Mouse (Mus musculus) midbrain, embryonic 11.5 days (tissue): ENCODE measurements at regions not wholly inside any gene's neighbourhood (a gene's known extent, or its start where the extent isn't known, plus 50 kb on each side); places are given as distances from the start of the nearest gene placed in this dataset.
A peak's percentile ranks its signal among the peaks of the same experiment; 100 is the strongest.

Experiments used
- ATAC-seq: fragments of 200-750 bp; cut with Nextera tagmentation; 2 replicates; pipeline ENCODE4 v1.8.0; 2017; ENCODE audit warnings: moderate TSS enrichment, moderate library complexity; ENCODE audit not compliant: low FRiP score
- DNase-seq: peaks from one replicate; pipeline ENCODE4 v3.0.0; 2015; ENCODE audit warnings: low spot score; ENCODE audit errors: missing footprints
- H3K27ac ChIP-seq: fragments of 300-500 bp; sonication (generic); 2 replicates; pipeline ENCODE4 v1.5.1; 2014; ENCODE audit warnings: low read depth, low read length
- H3K27me3 ChIP-seq: fragments of 300-500 bp; sonication (generic); 2 replicates; pipeline ENCODE4 v1.6.1; 2014; ENCODE audit warnings: mild to moderate bottlenecking, low read length, moderate library complexity, mixed read lengths; ENCODE audit not compliant: control insufficient read depth, insufficient read depth
- H3K36me3 ChIP-seq: fragments of 300-500 bp; sonication (generic); 2 replicates; pipeline ENCODE4 v1.6.1; 2014; ENCODE audit warnings: mild to moderate bottlenecking, low read length, moderate library complexity, mixed read lengths; ENCODE audit not compliant: control insufficient read depth, insufficient read depth
- H3K4me1 ChIP-seq: fragments of 300-500 bp; sonication (generic); 2 replicates; pipeline ENCODE4 v1.6.1; 2014; ENCODE audit warnings: low read length; ENCODE audit not compliant: control insufficient read depth, insufficient read depth
- H3K4me2 ChIP-seq: fragments of 300-500 bp; sonication (generic); 2 replicates; pipeline ENCODE4 v1.6.1; 2014; ENCODE audit warnings: mild to moderate bottlenecking, moderate library complexity
- H3K4me3 ChIP-seq: fragments of 300-500 bp; sonication (generic); 2 replicates; pipeline ENCODE4 v1.5.1; 2014; ENCODE audit warnings: low read depth, low read length
- H3K9ac ChIP-seq: fragments of 300-500 bp; sonication (generic); 2 replicates; pipeline ENCODE4 v1.6.1; 2014; ENCODE audit warnings: low read length
- H3K9me3 ChIP-seq: fragments of 300-500 bp; sonication (generic); 2 replicates; pipeline ENCODE4 v1.6.1; 2016; ENCODE audit warnings: low read length; ENCODE audit not compliant: control insufficient read depth
- WGBS: fragments of 180-500 bp; shearing (Covaris S2); extraction: QIAGEN DNeasy Blood & Tissue Kit; methylation state at CpG from one replicate; pipeline ENCODE4 v1.1.7; 2014; 5-methylcytosine and 5-hydroxymethylcytosine counted together

GRCm38 (mm10) chr7:67848589-67849508 lies 89.3 kb upstream of the Synm start:
- H3K27ac ChIP-seq, result no peak overlapping the region
- H3K9ac ChIP-seq, result peak overlapping the region; percentile 66
- no peaks in the 10 kb centered on the region for H3K36me3 ChIP-seq
- H3K9me3 ChIP-seq, result no peaks in the 10 kb centered on the region
- H3K4me3 ChIP-seq, result peak overlapping the region; percentile 43
- 2% methylated on average over 34 of the region's 35 CpGs for WGBS
- DNase-seq (peak; percentile 95), ATAC-seq (peak; percentile 97)
- H3K27me3 ChIP-seq, result 0 out of 2 replicates have a peak, but pooled peaks cover 2% of the 10 kb centered on the region
- peaks cover 10% of the 10 kb centered on the region; the same call in 1 of the 2 replicates for H3K4me1 ChIP-seq
- H3K4me2 ChIP-seq, result peak overlapping the region; percentile 66

GRCm38 (mm10) chr7:67846796-67847195 lies 87.3 kb upstream of the Synm start:
- Histone ChIP-seq H3K27ac (no peak overlapping the region), H3K4me1 (peaks cover 10% of the 10 kb centered on the region; the same call in 1 of the 2 replicates), H3K4me2 (no peak overlapping the region), H3K36me3 (no peaks in the 10 kb centered on the region), H3K9me3 (no peaks in the 10 kb centered on the region), H3K9ac (no peak overlapping the region), H3K4me3 (no peak overlapping the region), H3K27me3 (0 out of 2 replicates have a peak, but pooled peaks cover 2% of the 10 kb centered on the region)
- WGBS, result 6% methylated on average over 8 of the region's 8 CpGs
- DNase-seq, result peak; percentile 79
- no peak for ATAC-seq

- Histone ChIP-seq H3K36me3 (no peaks in the 10 kb centered on the region), H3K27me3 (no peaks in the 10 kb centered on the region), H3K9me3 (no peaks in the 10 kb centered on the region; the same call in 1 of the 2 replicates), H3K4me1 (no peaks in the 10 kb centered on the region), H3K27ac (no peak overlapping the region), H3K9ac (no peak overlapping the region), H3K4me2 (no peak overlapping the region), H3K4me3 (no peak overlapping the region)
- 84% methylated on average over 5 of the region's 5 CpGs for WGBS
- ATAC-seq (no peak), DNase-seq (peak; percentile 56)
Observed at GRCm38 (mm10) chr7:67836984-67837383, 77.4 kb upstream of the Synm start.

GRCm38 (mm10) chr7:67836117-67836949 lies 76.8 kb upstream of the Synm start:
- Histone ChIP-seq H3K4me2 (no peak overlapping the region), H3K9ac (no peak overlapping the region), H3K27ac (no peak overlapping the region), H3K4me1 (no peaks in the 10 kb centered on the region), H3K4me3 (no peak overlapping the region), H3K36me3 (no peaks in the 10 kb centered on the region), H3K27me3 (no peaks in the 10 kb centered on the region), H3K9me3 (no peaks in the 10 kb centered on the region; the same call in 1 of the 2 replicates)
- ATAC-seq, result no peak
- 89% methylated on average over 18 of the region's 18 CpGs for WGBS
- DNase-seq, result no peak

DNA sequence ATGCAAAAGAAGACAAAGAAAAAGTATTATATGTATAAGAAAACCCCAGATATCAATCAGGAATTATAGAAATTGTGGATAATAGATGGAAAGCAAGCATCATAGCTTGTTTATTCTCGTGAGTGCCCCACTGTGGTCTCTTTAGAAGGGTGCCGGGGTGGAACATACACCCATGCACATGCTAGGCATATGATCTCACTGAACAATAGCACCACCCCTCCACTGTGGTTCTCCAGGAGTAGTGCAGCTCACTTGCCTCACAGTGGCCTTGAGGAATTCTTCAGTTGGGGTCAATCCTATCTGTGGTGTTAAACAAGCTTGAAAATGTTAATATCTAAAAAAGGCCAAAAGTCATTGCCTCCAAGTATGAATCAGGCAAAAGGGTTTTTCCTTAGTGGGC lies 72.2 kb upstream of the Synm start:
- Histone ChIP-seq H3K36me3 (no peaks in the 10 kb centered on the region), H3K9me3 (no peaks in the 10 kb centered on the region; the same call in 1 of the 2 replicates), H3K27ac (no peak overlapping the region), H3K4me1 (no peaks in the 10 kb centered on the region), H3K4me2 (no peak overlapping the region), H3K9ac (no peak overlapping the region), H3K4me3 (no peak overlapping the region), H3K27me3 (no peaks in the 10 kb centered on the region)
- 71% methylated on average over 2 of the region's 2 CpGs for WGBS
- ATAC-seq (no peak), DNase-seq (no peak)

DNA sequence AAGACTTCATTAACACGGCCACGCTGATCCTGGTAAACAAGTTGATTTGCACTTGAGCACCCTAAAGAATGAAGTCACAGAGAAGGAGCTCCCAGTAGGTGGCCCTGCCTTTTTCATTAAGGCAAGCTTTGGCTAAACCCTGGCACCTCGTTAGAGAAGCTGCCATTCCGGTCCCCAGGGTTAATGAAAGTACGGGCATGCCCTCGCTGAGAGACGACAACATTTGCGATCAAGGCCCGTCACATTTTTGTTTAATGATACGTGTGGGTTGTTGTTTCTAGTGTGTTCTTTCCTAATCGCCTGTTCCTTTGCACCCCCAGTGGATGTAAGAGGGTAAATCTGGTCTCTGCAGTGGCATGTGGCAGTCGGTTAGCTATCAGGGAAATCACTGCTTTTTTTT lies 67.8 kb upstream of the Synm start:
- H3K4me1 ChIP-seq, result no peaks in the 10 kb centered on the region
- DNase-seq (peak; percentile 61), ATAC-seq (no peak)
- no peak overlapping the region for H3K4me3 ChIP-seq
- H3K9ac ChIP-seq, result no peak overlapping the region
- WGBS, result 67% methylated on average over 12 of the region's 12 CpGs
- no peak overlapping the region for H3K27ac ChIP-seq
- H3K4me2 ChIP-seq, result no peak overlapping the region
- H3K36me3 ChIP-seq, result no peaks in the 10 kb centered on the region
- H3K27me3 ChIP-seq, result no peaks in the 10 kb centered on the region
- no peaks in the 10 kb centered on the region for H3K9me3 ChIP-seq

GRCm38 (mm10) chr7:67826936-67827335 lies 67.4 kb upstream of the Synm start:
- Histone ChIP-seq H3K36me3 (no peaks in the 10 kb centered on the region), H3K27me3 (no peaks in the 10 kb centered on the region), H3K27ac (no peak overlapping the region), H3K4me1 (no peaks in the 10 kb centered on the region), H3K4me2 (no peak overlapping the region), H3K9ac (no peak overlapping the region), H3K4me3 (no peak overlapping the region), H3K9me3 (no peaks in the 10 kb centered on the region)
- ATAC-seq, result no peak
- 88% methylated on average over 13 of the region's 13 CpGs for WGBS
- peak; percentile 60 for DNase-seq

GRCm38 (mm10) chr7:67826368-67826767 lies 66.8 kb upstream of the Synm start:
- no peaks in the 10 kb centered on the region for H3K36me3 ChIP-seq
- ATAC-seq (no peak), DNase-seq (peak; percentile 59)
- WGBS, result 84% methylated on average over 6 of the region's 6 CpGs
- no peaks in the 10 kb centered on the region for H3K4me1 ChIP-seq
- H3K9ac ChIP-seq, result no peak overlapping the region
- no peaks in the 10 kb centered on the region for H3K27me3 ChIP-seq
- H3K4me3 ChIP-seq, result no peak overlapping the region
- no peaks in the 10 kb centered on the region for H3K9me3 ChIP-seq
- no peak overlapping the region for H3K27ac ChIP-seq
- no peak overlapping the region for H3K4me2 ChIP-seq
